ENCODE assay signal across 11 mouse cellular contexts in genomic region chr17:46994641-46995398, GRCm38 (mm10). TPM values are rescaled to one million over a fixed set of nuclear protein-coding genes. Genes with fewer than 3 reads are reported as not detected.
DNase-seq lines count a peak whose midpoint lies in the region; ATAC-seq and TF ChIP-seq lines count a peak whose summit lies in the region.
"Had no signal": no experiment of that assay in that cellular context is flagged by ENCODE, and none has a peak within 500 bp of the region (broad histone marks: within the 10 kb centered on the region; RNA-seq: fewer than 3 reads in every experiment).

No protein-coding gene starts in this region.

- no peak for TF ChIP-seq EP300 in lung, postnatal 0 days (IDR thresholded peaks at IDR 0.05)

- H3K4me1 ChIP-seq in lung, postnatal 0 days (ENCODE audit: insufficient read depth, low read depth, low read length): no peaks in the 10 kb centered on the region
- 0 out of 2 replicates have a peak, but pooled peaks cover 3% of the 10 kb centered on the region for H3K4me1 ChIP-seq in lung, adult 2 months (ENCODE audit: control insufficient read depth, insufficient read depth, low read length)
- peaks cover 17% of the 10 kb centered on the region for H3K4me1 ChIP-seq in embryonic facial prominence, embryonic 10.5 days
- no peaks in the 10 kb centered on the region; the same call in 1 of the 2 replicates for H3K4me1 ChIP-seq in cerebellum, adult 2 months (ENCODE audit: control insufficient read depth, insufficient read depth, low read length)
- H3K4me1 ChIP-seq in neural tube, embryonic 15.5 days: peaks cover 3% of the 10 kb centered on the region; the same call in 1 of the 2 replicates

- no peak overlapping the region for H3K27ac ChIP-seq in lung, postnatal 0 days (ENCODE audit: low read length)
- H3K27ac ChIP-seq in embryonic facial prominence, embryonic 10.5 days (replicated peaks): no peak overlapping the region
- H3K27ac ChIP-seq in cerebellum, adult 2 months (ENCODE audit: insufficient read depth, low read length): no peak overlapping the region
- no peak overlapping the region for H3K27ac ChIP-seq in neural tube, embryonic 15.5 days (replicated peaks)
- H3K27ac ChIP-seq: forebrain, embryonic 10.5 days; heart, embryonic 15.5 days had no signal

- TF ChIP-seq CTCF in lung, postnatal 0 days (IDR thresholded peaks at IDR 0.05): no peak
- TF ChIP-seq CTCF in lung, adult 2 months (IDR thresholded peaks at IDR 0.05; ENCODE audit: insufficient read depth, low read length): no peak
- TF ChIP-seq CTCF in cerebellum, adult 2 months (IDR thresholded peaks at IDR 0.05; ENCODE audit: borderline replicate concordance, insufficient read depth, low read depth, low read length): no peak

- ATAC-seq in lung, postnatal 0 days: peak; percentile 50
- no peak for ATAC-seq in neural tube, embryonic 15.5 days (ENCODE audit: low FRiP score)

- peak; percentile 24 for DNase-seq in lung, postnatal 0 days (ENCODE audit: low spot score)
- no peak for DNase-seq in lung, adult 2 months
- peak; percentile 23 for DNase-seq in embryonic facial prominence, embryonic 10.5 days (ENCODE audit: low spot score)
- peak; percentile 65 for DNase-seq in liver
- DNase-seq in skeletal muscle tissue, adult 2 months (ENCODE audit: low read depth, low spot score): peak; percentile 51
- DNase-seq in cerebellum, adult 2 months: no peak
- DNase-seq in urinary bladder, postnatal 25 days (ENCODE audit: low spot score): no peak
- DNase-seq: thymus, postnatal 25 days had no signal

- no peaks in the 10 kb centered on the region for H3K9me3 ChIP-seq in lung, postnatal 0 days (ENCODE audit: low read length)
- H3K9me3 ChIP-seq in embryonic facial prominence, embryonic 10.5 days: no peaks in the 10 kb centered on the region
- H3K9me3 ChIP-seq in neural tube, embryonic 15.5 days (replicated peaks): no peaks in the 10 kb centered on the region
- H3K9me3 ChIP-seq: forebrain, embryonic 10.5 days; heart, embryonic 15.5 days had no signal

- peaks cover 41% of the 10 kb centered on the region for H3K36me3 ChIP-seq in lung, postnatal 0 days (ENCODE audit: insufficient read depth, low read length)
- peaks cover 93% of the 10 kb centered on the region for H3K36me3 ChIP-seq in embryonic facial prominence, embryonic 10.5 days (replicated peaks)
- H3K36me3 ChIP-seq in neural tube, embryonic 15.5 days: peaks cover 63% of the 10 kb centered on the region

- H3K4me2 ChIP-seq in lung, postnatal 0 days (replicated peaks; ENCODE audit: low read depth, low read length): no peak overlapping the region
- H3K4me2 ChIP-seq in neural tube, embryonic 15.5 days: no peak overlapping the region
- H3K4me2 ChIP-seq: heart, embryonic 15.5 days had no signal

- no peaks in the 10 kb centered on the region for H3K27me3 ChIP-seq in lung, postnatal 0 days (replicated peaks; ENCODE audit: insufficient read depth, low read length)
- no peaks in the 10 kb centered on the region for H3K27me3 ChIP-seq in embryonic facial prominence, embryonic 10.5 days (replicated peaks; ENCODE audit: low read depth, poor library complexity, severe bottlenecking)
- no peaks in the 10 kb centered on the region for H3K27me3 ChIP-seq in cerebellum, adult 2 months (ENCODE audit: control insufficient read depth, insufficient read depth, low read length)
- no peaks in the 10 kb centered on the region for H3K27me3 ChIP-seq in neural tube, embryonic 15.5 days (replicated peaks)
- H3K27me3 ChIP-seq: heart, embryonic 15.5 days had no signal

- no peak overlapping the region for H3K4me3 ChIP-seq in lung, postnatal 0 days (ENCODE audit: low read depth, low read length)
- H3K4me3 ChIP-seq in lung, adult 2 months (replicated peaks; ENCODE audit: extremely low read depth, low read depth, low read length): no peak overlapping the region
- H3K4me3 ChIP-seq in embryonic facial prominence, embryonic 10.5 days: no peak overlapping the region
- H3K4me3 ChIP-seq in cerebellum, adult 2 months (replicated peaks; ENCODE audit: insufficient read depth, low read depth, low read length): no peak overlapping the region
- H3K4me3 ChIP-seq in neural tube, embryonic 15.5 days (replicated peaks): no peak overlapping the region
- H3K4me3 ChIP-seq: forebrain, embryonic 10.5 days; heart, embryonic 15.5 days had no signal

- TF ChIP-seq POLR2A in lung, adult 2 months (IDR thresholded peaks at IDR 0.05; ENCODE audit: borderline replicate concordance, extremely low read depth, low read depth, low read length): no peak
- TF ChIP-seq POLR2A in cerebellum, adult 2 months (IDR thresholded peaks at IDR 0.05; ENCODE audit: borderline replicate concordance, insufficient read depth, low read length): no peak

- no peak overlapping the region for H3K9ac ChIP-seq in lung, postnatal 0 days (replicated peaks; ENCODE audit: low read depth)
- H3K9ac ChIP-seq in neural tube, embryonic 15.5 days (replicated peaks): no peak overlapping the region
- H3K9ac ChIP-seq: heart, embryonic 15.5 days had no signal

- 70% methylated on average over 10 of the region's 10 CpGs for WGBS in lung, postnatal 0 days
- WGBS in lung, adult 2 months: 72% methylated on average over 10 of the region's 10 CpGs
- WGBS in embryonic facial prominence, embryonic 10.5 days: 81% methylated on average over 10 of the region's 10 CpGs
- 87% methylated on average over 10 of the region's 10 CpGs for WGBS in cerebellum, adult 2 months
- WGBS in neural tube, embryonic 15.5 days: 84% methylated on average over 10 of the region's 10 CpGs

RNA-seq across cellular contexts. Expression of gene Ubr2, which starts 15.5 kb away (rescaled TPM):
- 10.7 and 11.8 TPM in 2 replicates for polyA plus RNA-seq in lung, postnatal 0 days (2015; fragmentation: Nextera tagmentation; extraction: Ambion mirVana)
- polyA plus RNA-seq in lung, adult 2 months (2012; rRNA removed): 27.0 and 31.2 TPM in 2 replicates
- 16.2 and 18.2 TPM in 2 replicates for polyA plus RNA-seq in embryonic facial prominence, embryonic 10.5 days (2016; fragmentation: Nextera tagmentation; extraction: Ambion mirVana)
- polyA plus RNA-seq in cerebellum, adult 2 months (2012; rRNA removed): 38.5 and 43.3 TPM in 2 replicates
- polyA plus RNA-seq in neural tube, embryonic 15.5 days (2015; fragmentation: Nextera tagmentation; extraction: Ambion mirVana): 15.6 TPM in 2 replicates

Comparison
In these comparisons a context has a peak if more than half of its experiments do, and no peak if none do; other contexts are left out.
1. DNase-seq: peak in lung, postnatal 0 days (single experiment), embryonic facial prominence, embryonic 10.5 days (single experiment), liver (single experiment) and skeletal muscle tissue, adult 2 months (single experiment); none in lung, adult 2 months (single experiment), cerebellum, adult 2 months (0 of 2) and urinary bladder, postnatal 25 days (single experiment).